ENCODE assay signal across 9 mouse cellular contexts in genomic region chr7:118001121-118001520, GRCm38 (mm10).
DNase-seq lines count a peak whose midpoint lies in the region; ATAC-seq and TF ChIP-seq lines count a peak whose summit lies in the region.
"Had no signal": no experiment of that assay in that cellular context is flagged by ENCODE, and none has a peak within 500 bp of the region (broad histone marks: within the 10 kb centered on the region; RNA-seq: fewer than 3 reads in every experiment).

No protein-coding gene starts in this region.

- no peaks in the 10 kb centered on the region for H3K36me3 ChIP-seq in CH12.LX (replicated peaks in 1 of 2; ENCODE audit: control insufficient read depth in 1 of 2, insufficient read depth in 1 of 2, low read length in 1 of 2)
- no peaks in the 10 kb centered on the region for H3K36me3 ChIP-seq in stomach, postnatal 0 days (ENCODE audit: control insufficient read depth, insufficient read depth, low read length)
- H3K36me3 ChIP-seq: neural tube, embryonic 13.5 days had no signal

- no peak overlapping the region for H3K9ac ChIP-seq in CH12.LX (ENCODE audit: insufficient read depth, low read depth)
- no peak overlapping the region for H3K9ac ChIP-seq in stomach, postnatal 0 days (ENCODE audit: low read length)
- H3K9ac ChIP-seq: neural tube, embryonic 13.5 days had no signal

- 6% methylated on average over 4 of the region's 4 CpGs for WGBS in stomach, postnatal 0 days

- no peak for TF ChIP-seq EP300 in CH12.LX (IDR thresholded peaks at IDR 0.05; ENCODE audit: low read length)
- no peak for TF ChIP-seq EP300 in stomach, postnatal 0 days (optimal IDR thresholded peaks at IDR 0.05)

- no peak overlapping the region for H3K4me2 ChIP-seq in CH12.LX (ENCODE audit: insufficient read depth, low read depth, poor library complexity, severe bottlenecking)
- H3K4me2 ChIP-seq in stomach, postnatal 0 days (replicated peaks; ENCODE audit: low read depth), result no peak overlapping the region
- H3K4me2 ChIP-seq: neural tube, embryonic 13.5 days had no signal

- no peak for TF ChIP-seq POLR2A in CH12.LX (IDR thresholded peaks at IDR 0.05; ENCODE audit: low read depth, low read length)
- TF ChIP-seq POLR2A in cortical plate, adult 2 months (IDR thresholded peaks at IDR 0.05; ENCODE audit: extremely low read depth, insufficient read depth, low read length), result no peak

- in situ Hi-C loops in CH12.LX (cut with MboI; ENCODE audit: low pct_ligation_motif_present, low pct_unique_long_range_greater_than_20kb, low sequenced_read_pairs), result no loop called here

- no peak overlapping the region for H3K27ac ChIP-seq in CH12.LX (ENCODE audit: insufficient read depth, low read depth)
- H3K27ac ChIP-seq in cortical plate, adult 2 months (ENCODE audit: insufficient read depth, low read length), result 0 out of 2 replicates have a peak overlapping the region, but pooled peaks have one; percentile 29
- H3K27ac ChIP-seq in stomach, postnatal 0 days (replicated peaks), result no peak overlapping the region
- H3K27ac ChIP-seq: neural tube, embryonic 13.5 days had no signal

- peak; percentile 66 for DNase-seq in gastrocnemius, postnatal 10 days
- DNase-seq in gastrocnemius, postnatal 36 days, result no peak
- DNase-seq in CH12.LX (ENCODE audit: extremely low read depth), result peak; percentile 34
- peak; percentile 64 to 79 for DNase-seq in kidney, postnatal 25 days
- DNase-seq in stomach, postnatal 0 days (ENCODE audit: low spot score), result peak; percentile 66
- no peak for DNase-seq in cerebellum, postnatal 25 days
- DNase-seq in layer of hippocampus, adult 9-11 months, result no peak

- H3K79me2 ChIP-seq in CH12.LX (replicated peaks; ENCODE audit: control insufficient read depth, extremely low read depth, insufficient read depth, poor library complexity, severe bottlenecking), result no peaks in the 10 kb centered on the region

- no peaks in the 10 kb centered on the region for H3K9me3 ChIP-seq in CH12.LX (replicated peaks; ENCODE audit: low read length)
- no peaks in the 10 kb centered on the region for H3K9me3 ChIP-seq in stomach, postnatal 0 days (ENCODE audit: control insufficient read depth, low read length)
- H3K9me3 ChIP-seq: neural tube, embryonic 13.5 days had no signal

- no peak for ATAC-seq in stomach, postnatal 0 days (ENCODE audit: low FRiP score, low TSS enrichment)

- peaks cover 35% of the 10 kb centered on the region for H3K27me3 ChIP-seq in CH12.LX (replicated peaks)
- no peaks in the 10 kb centered on the region for H3K27me3 ChIP-seq in stomach, postnatal 0 days (ENCODE audit: control insufficient read depth, insufficient read depth, low read length)
- H3K27me3 ChIP-seq: neural tube, embryonic 13.5 days had no signal

- dilution Hi-C loops in CH12.LX (cut with MboI; ENCODE audit: extremely low pct_ligation_motif_present, extremely low pct_unique_long_range_greater_than_20kb, low sequenced_read_pairs), result no loop called here

- no peak overlapping the region for H3K4me3 ChIP-seq in CH12.LX (replicated peaks in 1 of 3; ENCODE audit: low read depth in 2 of 3, low read length in 2 of 3, poor library complexity in 1 of 3)
- H3K4me3 ChIP-seq in cortical plate, adult 2 months (ENCODE audit: insufficient read depth, low read length), result no peak overlapping the region
- no peak overlapping the region for H3K4me3 ChIP-seq in stomach, postnatal 0 days (ENCODE audit: low read depth, low read length)
- H3K4me3 ChIP-seq: neural tube, embryonic 13.5 days had no signal

- no peaks in the 10 kb centered on the region for H3K4me1 ChIP-seq in CH12.LX (ENCODE audit: control insufficient read depth in 1 of 2, insufficient read depth in 2 of 2)
- peaks cover 2% of the 10 kb centered on the region; the same call in 1 of the 2 replicates for H3K4me1 ChIP-seq in cortical plate, adult 2 months (ENCODE audit: control insufficient read depth, insufficient read depth, low read length)
- H3K4me1 ChIP-seq in stomach, postnatal 0 days (replicated peaks; ENCODE audit: control insufficient read depth, insufficient read depth), result no peaks in the 10 kb centered on the region

- TF ChIP-seq RAD21 in CH12.LX (IDR thresholded peaks at IDR 0.05; ENCODE audit: low read depth, low read length), result no peak

- no peak for TF ChIP-seq CTCF in CH12.LX (conservative IDR thresholded peaks at IDR 0.05 in 1 of 2, IDR thresholded peaks at IDR 0.05 in 1 of 2; ENCODE audit: low read depth in 2 of 2, low read length in 2 of 2)
- TF ChIP-seq CTCF in cortical plate, adult 2 months (IDR thresholded peaks at IDR 0.05; ENCODE audit: extremely low read depth, insufficient read depth, low read length), result no peak
- no peak for TF ChIP-seq CTCF in stomach, postnatal 0 days (IDR thresholded peaks at IDR 0.05; ENCODE audit: low read depth)

- intact Hi-C loops in gastrocnemius, postnatal 36 days (cut with DNase I), result no loop called here

TF ChIP-seq in CH12.LX, 34 proteins besides CTCF, POLR2A, EP300 and RAD21:
- TF ChIP-seq MAX (IDR thresholded peaks at IDR 0.05; ENCODE audit: low read length) (no peak), ZKSCAN1 (IDR thresholded peaks at IDR 0.05; ENCODE audit: borderline replicate concordance, low read depth, low read length) (no peak)

Comparison
In these comparisons a context has a peak if more than half of its experiments do, and no peak if none do; other contexts are left out.
1. DNase-seq: peak in gastrocnemius, postnatal 10 days (single experiment), CH12.LX (single experiment), kidney, postnatal 25 days (2 of 2) and stomach, postnatal 0 days (single experiment); none in gastrocnemius, postnatal 36 days (0 of 2), cerebellum, postnatal 25 days (0 of 2) and layer of hippocampus, adult 9-11 months (single experiment).